Mouse (Mus musculus): ENCODE data around the gene Esrp2.

DNA sequence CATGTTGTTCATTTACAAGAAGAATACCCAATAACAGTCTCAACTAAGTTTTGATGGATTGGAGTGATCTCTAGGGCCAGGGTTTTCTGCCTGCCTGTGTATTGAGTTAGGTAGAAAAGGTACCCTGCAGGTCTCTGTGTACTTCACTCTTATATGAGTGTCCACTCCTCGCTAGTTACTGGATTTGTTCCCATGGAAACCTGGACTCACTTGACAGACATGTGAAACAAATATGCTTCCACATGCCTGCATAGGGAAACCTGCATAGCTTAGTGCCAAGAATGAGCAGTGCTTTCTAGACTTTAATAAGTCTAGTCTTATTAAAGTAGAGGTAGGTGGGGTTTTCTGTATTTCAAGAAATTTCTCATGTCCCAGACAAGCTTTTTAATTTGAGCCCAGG is 40.1 kb upstream of the Esrp2 start:
- TF ChIP-seq RAD21 (IDR thresholded peaks at IDR 0.05; ENCODE audit: low read depth, low read length) (no peak), CTCF (conservative IDR thresholded peaks at IDR 0.05 in 1 of 2, IDR thresholded peaks at IDR 0.05 in 1 of 2; ENCODE audit: low read depth in 2 of 2, low read length in 2 of 2) (no peak), POLR2A (IDR thresholded peaks at IDR 0.05; ENCODE audit: low read depth, low read length) (no peak), KAT2A (IDR thresholded peaks at IDR 0.05; ENCODE audit: insufficient replicate concordance, low read length) (no peak), HCFC1 (IDR thresholded peaks at IDR 0.05; ENCODE audit: low read depth, low read length) (no peak), TBP (conservative IDR thresholded peaks at IDR 0.05; ENCODE audit: low read depth, low read length) (no peak), NRF1 (IDR thresholded peaks at IDR 0.05; ENCODE audit: low read depth, low read length) (no peak), ZNF384 (IDR thresholded peaks at IDR 0.05; ENCODE audit: low read depth, low read length) (no peak), NELFE (IDR thresholded peaks at IDR 0.05; ENCODE audit: low read depth, low read length) (no peak), TCF12 (IDR thresholded peaks at IDR 0.05; ENCODE audit: low read depth, low read length) (no peak)

Measured in CH12.LX (cell line).